Mouse (Mus musculus) midbrain, embryonic 15.5 days (tissue): ENCODE results near the gene Sept1. TPM values are rescaled to one million over a fixed set of nuclear protein-coding genes. Genes with fewer than 3 reads are reported as not detected.

ENCODE experiments used
- ATAC-seq: fragments of 200-750 bp; cut with Nextera tagmentation; replicated peaks from 2 replicates; pipeline ENCODE4 v1.8.0; 2017; ENCODE audit warnings: moderate TSS enrichment
- H3K27ac ChIP-seq: fragments of 300-500 bp; sonication (generic); 2 replicates; pipeline ENCODE4 v1.5.1; 2015; ENCODE audit warnings: mild to moderate bottlenecking, inconsistent platforms
- H3K27me3 ChIP-seq: fragments of 300-500 bp; sonication (generic); replicated peaks from 2 replicates; pipeline ENCODE4 v1.6.1; 2015; ENCODE audit warnings: inconsistent platforms
- H3K36me3 ChIP-seq: fragments of 300-500 bp; sonication (generic); replicated peaks from 2 replicates; pipeline ENCODE4 v1.6.1; 2015; ENCODE audit warnings: inconsistent platforms
- H3K4me1 ChIP-seq: fragments of 300-500 bp; sonication (generic); 2 replicates; pipeline ENCODE4 v1.6.1; 2015; ENCODE audit warnings: inconsistent platforms
- H3K4me2 ChIP-seq: fragments of 300-500 bp; sonication (generic); 2 replicates; pipeline ENCODE4 v1.6.1; 2015; ENCODE audit warnings: inconsistent platforms, mild to moderate bottlenecking, moderate library complexity
- H3K4me3 ChIP-seq: fragments of 300-500 bp; sonication (generic); 2 replicates; pipeline ENCODE4 v1.5.1; 2015; ENCODE audit warnings: mild to moderate bottlenecking, inconsistent platforms
- H3K9ac ChIP-seq: fragments of 300-500 bp; sonication (generic); 2 replicates; pipeline ENCODE4 v1.6.1; 2015; ENCODE audit warnings: mild to moderate bottlenecking, inconsistent platforms
- H3K9me3 ChIP-seq: fragments of 300-500 bp; sonication (generic); 2 replicates; pipeline ENCODE4 v1.6.1; 2016; ENCODE audit warnings: inconsistent platforms
- WGBS: fragments of 180-500 bp; shearing (Covaris S2); methylation state at CpG from one replicate; pipeline ENCODE4 v1.1.7; 2015; ENCODE audit warnings: mixed read lengths; 5-methylcytosine and 5-hydroxymethylcytosine counted together
- polyA plus RNA-seq: library from polyadenylated mRNA; unstranded; fragments of >200 nt; fragmentation: Nextera tagmentation; extraction: Ambion mirVana; gene quantifications from 2 replicates; pipeline ENCODE4 v1.2.1, GENCODE M21; 2015

Gene Sept1
- 17.0 and 18.2 TPM in 2 replicates for polyA plus RNA-seq

DNA sequence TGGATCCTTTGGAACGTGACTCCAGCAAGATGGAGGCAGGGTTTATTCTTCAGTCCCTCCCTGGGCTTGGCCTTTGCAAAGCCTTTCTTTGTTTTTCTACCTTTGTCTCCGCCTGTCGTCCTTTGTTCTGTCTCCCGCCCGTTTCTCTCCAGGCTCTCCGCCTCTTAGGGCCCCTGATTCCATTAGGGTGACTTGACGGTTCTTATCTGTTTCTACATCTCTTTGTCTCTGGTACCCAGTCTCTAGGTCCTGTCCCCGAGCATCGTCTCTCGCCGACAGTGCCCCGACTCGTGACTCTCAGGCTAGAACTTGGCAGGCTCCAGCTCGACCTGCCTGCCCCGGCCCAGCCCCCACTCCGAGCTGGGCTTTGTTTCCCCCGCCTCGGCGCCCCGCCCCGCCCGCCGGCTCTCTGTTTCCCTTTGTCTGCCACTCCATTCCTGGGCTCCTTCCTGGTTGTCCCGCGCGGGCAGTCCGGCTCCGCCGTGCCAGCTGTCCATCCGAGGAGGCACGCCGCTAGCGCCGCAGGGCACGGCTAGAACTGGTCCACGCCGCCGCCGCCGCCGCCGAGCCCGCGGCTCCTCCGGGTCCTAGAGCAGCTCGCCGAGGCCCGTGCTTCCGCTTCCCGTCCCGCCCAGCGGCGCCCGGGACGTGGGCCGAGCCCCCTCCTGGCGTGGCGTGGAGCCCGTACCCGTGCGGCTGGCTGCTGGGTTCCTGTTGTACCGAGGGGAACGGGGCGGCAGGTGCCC lies at the start of gene Sept1, which contains the start of gene Zfp553:
TSS of gene Sept1 (minus strand) at position 509 of the 746 bp plus-strand sequence.
TSS of gene Zfp553 (plus strand) at position 440 of the 746 bp plus-strand sequence.
- Histone ChIP-seq H3K9ac (peak within 1 kb of the TSS; percentile 99), H3K9me3 (no peaks in the 10 kb centered on the region), H3K27ac (peak within 1 kb of the TSS; percentile 99), H3K36me3 (peaks cover 26% of the 10 kb centered on the region), H3K4me1 (peaks cover 38% of the 10 kb centered on the region), H3K4me3 (peak within 1 kb of the TSS; percentile 97), H3K4me2 (peak within 1 kb of the TSS; percentile 62), H3K27me3 (no peaks in the 10 kb centered on the region)
- under 1% methylated on average over 63 of the region's 64 CpGs for WGBS
- peak; percentile 91 for ATAC-seq

DNA sequence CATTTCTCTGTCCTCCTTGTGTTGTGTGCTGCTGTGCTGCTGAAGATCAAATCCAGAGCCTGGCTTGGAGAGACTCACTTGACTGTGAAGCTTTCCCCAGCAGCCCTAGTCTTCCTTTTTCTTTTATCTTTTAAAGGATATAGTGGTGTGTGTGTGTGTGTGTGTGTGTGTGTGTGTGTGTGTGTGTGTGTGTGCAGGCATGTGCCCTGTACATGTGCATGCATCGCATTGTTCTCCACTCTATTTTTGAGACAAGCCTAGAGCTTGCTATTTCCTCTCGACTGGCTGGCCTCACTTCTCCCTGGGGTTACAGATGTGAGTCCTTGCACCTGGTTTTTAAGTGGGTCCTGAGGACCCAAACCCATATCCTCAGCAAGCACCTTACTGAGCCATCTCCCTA lies 49.3 kb upstream of the Sept1 start:
- no peaks in the 10 kb centered on the region for H3K36me3 ChIP-seq
- H3K9me3 ChIP-seq, result no peaks in the 10 kb centered on the region
- no peaks in the 10 kb centered on the region for H3K27me3 ChIP-seq
- no peak overlapping the region for H3K4me3 ChIP-seq
- no peak overlapping the region for H3K4me2 ChIP-seq
- 80% methylated on average over 2 of the region's 2 CpGs for WGBS
- no peak for ATAC-seq
- H3K9ac ChIP-seq, result no peak overlapping the region
- H3K27ac ChIP-seq, result no peak overlapping the region
- no peaks in the 10 kb centered on the region for H3K4me1 ChIP-seq

DNA sequence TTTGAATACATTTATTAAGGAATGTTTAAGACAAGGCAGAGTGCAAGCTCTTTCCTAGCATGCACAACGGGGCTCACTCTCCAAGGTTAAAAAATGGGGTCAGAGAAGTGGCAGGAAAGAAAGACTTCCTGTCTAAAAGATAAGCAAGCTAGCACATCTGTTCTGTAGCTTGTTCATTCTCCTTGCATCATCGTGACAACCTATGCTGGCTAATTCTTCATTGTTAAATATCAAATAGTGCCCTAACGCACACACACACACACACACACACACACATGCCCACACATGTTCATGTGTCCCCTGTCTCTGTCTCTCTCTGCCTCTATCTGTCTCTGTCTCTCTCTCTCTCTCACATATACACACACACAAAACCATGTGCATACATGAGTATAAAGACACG lies 48.2 kb upstream of the Sept1 start:
- Histone ChIP-seq H3K4me1 (no peaks in the 10 kb centered on the region), H3K9ac (no peak overlapping the region), H3K4me3 (no peak overlapping the region), H3K27me3 (no peaks in the 10 kb centered on the region), H3K27ac (no peak overlapping the region), H3K9me3 (no peaks in the 10 kb centered on the region), H3K4me2 (no peak overlapping the region), H3K36me3 (no peaks in the 10 kb centered on the region)
- no peak for ATAC-seq
- WGBS, result 82% methylated on average over 4 of the region's 4 CpGs

DNA sequence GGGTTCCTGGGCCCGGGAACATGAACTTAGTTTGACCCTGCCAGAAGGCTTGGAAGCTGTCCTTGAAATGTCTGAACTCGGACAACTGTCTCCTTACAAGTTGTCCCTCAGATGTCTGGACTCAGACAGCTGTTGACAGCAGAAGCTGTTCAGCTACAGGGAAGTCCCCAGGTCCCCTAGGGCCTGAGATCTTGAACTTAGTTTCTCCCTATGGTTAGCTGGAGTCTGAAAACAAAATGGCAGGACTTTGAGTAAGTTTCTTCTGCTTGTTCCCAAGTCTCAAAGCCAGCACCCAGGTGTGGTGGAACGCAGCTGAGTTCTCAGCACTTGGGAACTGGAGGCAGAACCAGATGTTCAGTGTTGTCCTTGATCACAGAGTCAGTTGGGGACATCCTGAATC lies 47.2 kb upstream of the Sept1 start:
- no peak for ATAC-seq
- 81% methylated on average over 3 of the region's 3 CpGs for WGBS
- Histone ChIP-seq H3K4me2 (no peak overlapping the region), H3K27ac (no peak overlapping the region), H3K9ac (no peak overlapping the region), H3K36me3 (no peaks in the 10 kb centered on the region), H3K27me3 (no peaks in the 10 kb centered on the region), H3K4me1 (no peaks in the 10 kb centered on the region), H3K9me3 (no peaks in the 10 kb centered on the region), H3K4me3 (no peak overlapping the region)

DNA sequence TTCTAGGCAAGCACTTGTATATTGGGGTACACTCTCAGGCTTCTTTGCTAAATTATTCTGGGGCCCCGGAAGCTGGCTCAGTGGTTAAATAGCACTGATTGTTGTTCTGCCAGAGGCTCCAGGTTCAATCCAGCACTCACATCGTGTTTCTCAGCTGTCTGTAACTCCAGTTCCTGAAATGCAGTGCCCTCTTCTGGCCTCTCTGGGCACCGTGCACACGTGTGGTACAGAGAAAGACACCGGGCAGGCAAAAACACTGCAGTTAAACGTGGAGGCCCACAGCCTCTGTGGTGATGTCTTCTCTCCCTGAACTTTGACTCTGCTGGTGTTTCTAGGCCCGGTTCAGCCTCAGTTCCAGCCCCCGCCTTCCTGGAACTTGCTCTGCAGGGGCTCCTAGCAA lies 45.4 kb upstream of the Sept1 start:
- no peaks in the 10 kb centered on the region for H3K36me3 ChIP-seq
- ATAC-seq, result no peak
- 18% methylated on average over 8 of the region's 8 CpGs for WGBS
- H3K4me1 ChIP-seq, result peaks cover 5% of the 10 kb centered on the region
- no peaks in the 10 kb centered on the region for H3K9me3 ChIP-seq
- no peak overlapping the region for H3K27ac ChIP-seq
- H3K9ac ChIP-seq, result no peak overlapping the region
- no peaks in the 10 kb centered on the region for H3K27me3 ChIP-seq
- H3K4me3 ChIP-seq, result no peak overlapping the region
- H3K4me2 ChIP-seq, result no peak overlapping the region

DNA sequence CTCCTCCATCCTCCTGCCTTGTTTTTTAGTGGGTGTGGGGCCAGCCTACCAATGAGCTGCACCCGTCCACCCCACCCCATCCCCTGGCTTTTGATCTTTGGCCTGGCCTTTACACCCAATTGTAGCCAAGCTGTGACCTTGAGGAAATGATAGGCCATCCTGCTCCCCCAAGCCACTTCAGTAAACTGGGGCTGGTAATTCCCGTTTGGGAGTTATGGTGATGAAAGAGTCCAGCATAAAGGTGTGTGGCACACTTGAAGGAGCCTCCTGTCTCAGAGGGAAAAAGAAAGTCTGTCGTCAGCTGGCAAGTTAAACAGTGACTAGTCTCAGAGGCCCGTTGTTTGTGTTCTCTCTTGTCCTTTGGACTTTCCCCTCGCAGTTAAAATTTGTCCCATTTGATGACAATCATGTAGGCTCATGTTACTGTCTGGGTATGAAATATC lies 43.6 kb upstream of the Sept1 start:
- Histone ChIP-seq H3K9me3 (no peaks in the 10 kb centered on the region), H3K4me1 (peaks cover 17% of the 10 kb centered on the region), H3K4me3 (no peak overlapping the region), H3K36me3 (no peaks in the 10 kb centered on the region), H3K27me3 (no peaks in the 10 kb centered on the region), H3K4me2 (no peak overlapping the region), H3K27ac (no peak overlapping the region), H3K9ac (no peak overlapping the region)
- no peak for ATAC-seq
- WGBS, result 75% methylated on average over 5 of the region's 5 CpGs

DNA sequence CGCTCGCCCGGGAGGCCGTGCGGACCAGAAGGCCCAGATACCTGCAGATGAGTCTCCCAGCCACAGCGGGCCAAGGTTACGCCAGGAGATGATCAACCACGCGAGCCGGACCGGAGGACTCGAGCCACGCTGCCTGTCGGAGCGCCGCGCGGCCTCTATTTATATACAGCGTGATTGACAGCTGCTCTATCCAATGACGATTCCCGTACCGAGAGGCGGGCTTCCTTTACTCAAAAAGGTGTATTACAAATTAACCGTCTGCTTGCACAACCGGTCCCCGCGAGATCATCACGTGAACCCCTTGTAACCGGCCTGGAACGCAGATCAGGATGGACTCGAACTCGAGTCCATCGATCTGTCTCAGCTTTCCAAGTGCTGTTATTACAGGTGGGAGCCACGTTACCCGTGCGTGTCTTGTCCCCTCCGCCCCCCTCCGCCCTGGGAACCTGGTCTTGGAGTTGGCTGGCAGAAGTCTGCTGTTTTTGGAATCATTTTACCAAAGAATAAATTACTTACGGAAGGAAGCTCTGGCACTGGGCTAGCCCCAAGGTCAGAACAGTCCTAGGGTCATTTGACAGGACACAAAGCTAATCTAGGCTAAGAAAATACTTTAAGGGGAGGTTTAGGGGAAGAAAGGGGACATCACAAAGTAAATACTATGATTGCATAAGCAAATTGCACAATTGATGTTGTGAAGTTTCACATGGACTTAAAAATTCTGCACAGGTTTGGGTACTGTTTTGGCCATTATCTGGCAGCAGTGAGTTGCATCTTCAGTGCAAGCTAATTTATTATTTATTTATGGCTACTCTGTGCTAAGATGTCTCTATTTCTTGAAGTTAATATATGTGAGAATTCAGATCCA lies 41.2 kb upstream of the Sept1 start, which contains the start of gene Sephs2:
TSS of gene Sephs2 (minus strand) at position 131 of the 865 bp plus-strand sequence.
- H3K4me1 ChIP-seq, result peaks cover 17% of the 10 kb centered on the region
- peak; percentile 96 for ATAC-seq
- H3K4me3 ChIP-seq, result peak within 1 kb of the TSS; percentile 59
- peak within 1 kb of the TSS; percentile 83 for H3K4me2 ChIP-seq
- H3K9me3 ChIP-seq, result no peaks in the 10 kb centered on the region
- no peaks in the 10 kb centered on the region for H3K27me3 ChIP-seq
- H3K9ac ChIP-seq, result peak within 1 kb of the TSS; percentile 68
- peak within 1 kb of the TSS; percentile 80 for H3K27ac ChIP-seq
- 3% methylated on average over 39 of the region's 39 CpGs for WGBS
- H3K36me3 ChIP-seq, result peaks cover 9% of the 10 kb centered on the region

DNA sequence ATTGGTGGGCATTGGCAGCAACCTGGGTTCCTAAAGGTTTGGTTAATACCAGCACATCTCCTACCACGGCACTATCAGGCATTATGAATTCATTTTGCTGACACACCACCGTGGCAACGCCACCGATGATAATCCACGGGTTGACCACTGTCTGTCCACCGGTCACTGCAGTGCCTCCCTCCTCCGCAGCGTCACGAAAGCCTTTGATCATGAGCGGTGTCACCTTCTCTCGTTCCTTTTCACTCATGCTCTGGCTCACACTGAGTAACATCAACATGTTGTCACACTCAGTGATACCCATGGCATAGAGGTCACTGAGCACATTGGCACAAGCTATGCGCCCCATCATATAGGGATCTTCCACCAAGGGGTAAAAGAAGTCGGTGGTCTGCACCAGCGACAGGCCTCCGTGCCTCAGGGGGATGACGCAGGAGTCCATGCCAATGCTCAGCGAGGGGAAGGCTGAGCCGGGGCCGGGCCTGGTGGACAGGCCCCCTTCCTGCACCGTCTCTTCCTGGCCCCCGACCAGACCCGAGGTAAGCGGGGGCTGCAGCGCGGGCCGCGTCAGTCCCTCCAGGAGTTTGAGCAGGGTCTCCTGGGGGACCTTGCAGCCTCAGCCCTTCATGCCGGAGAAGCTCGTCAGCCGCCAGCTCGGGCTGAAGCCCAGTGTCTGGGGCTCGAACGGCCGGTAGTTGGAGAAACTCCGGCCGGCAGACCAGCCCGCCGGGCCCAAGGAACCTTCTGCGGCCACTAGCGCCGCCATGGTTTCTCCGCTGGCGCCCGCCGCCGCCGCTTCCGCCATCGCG lies 40.4 kb upstream of the Sept1 start:
- 14% methylated on average over 50 of the region's 50 CpGs for WGBS
- peak overlapping the region; percentile 80 for H3K27ac ChIP-seq
- H3K4me3 ChIP-seq, result peak overlapping the region; percentile 59

DNA sequence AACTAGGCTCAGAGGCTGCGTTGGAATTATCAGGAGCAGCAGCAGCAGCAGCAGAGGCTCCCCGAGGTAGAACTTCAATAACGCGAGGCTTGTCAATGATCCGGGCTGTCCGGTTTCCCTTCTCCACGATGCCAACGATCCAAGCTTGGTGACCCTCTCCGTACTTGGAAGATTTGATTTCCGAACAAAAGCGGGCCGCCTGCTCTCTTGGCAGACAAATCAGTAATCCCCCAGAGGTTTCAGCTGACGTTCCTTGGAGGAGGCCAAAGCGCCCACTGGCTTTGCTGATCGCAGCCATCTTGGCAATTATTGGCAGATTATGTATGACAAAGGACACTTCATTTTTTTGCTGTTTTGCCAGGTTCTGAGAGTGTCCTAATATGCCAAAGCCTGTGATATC lies 39.6 kb upstream of the Sept1 start:
- Histone ChIP-seq H3K36me3 (peaks cover 17% of the 10 kb centered on the region), H3K9me3 (no peaks in the 10 kb centered on the region), H3K4me2 (peak overlapping the region; percentile 83), H3K4me3 (peak overlapping the region; percentile 59), H3K4me1 (peaks cover 17% of the 10 kb centered on the region), H3K9ac (0 out of 2 replicates have a peak overlapping the region, but pooled peaks have one; percentile 68), H3K27ac (no peak overlapping the region), H3K27me3 (no peaks in the 10 kb centered on the region)
- no peak for ATAC-seq
- WGBS, result 92% methylated on average over 15 of the region's 15 CpGs

More for the DNA sequence above, 40.4 kb upstream of the Sept1 start:
- ATAC-seq, result peak; percentile 80
- H3K36me3 ChIP-seq, result peaks cover 16% of the 10 kb centered on the region
- peak overlapping the region; percentile 83 for H3K4me2 ChIP-seq
- peak overlapping the region; percentile 68 for H3K9ac ChIP-seq
- no peaks in the 10 kb centered on the region for H3K27me3 ChIP-seq
- peaks cover 17% of the 10 kb centered on the region for H3K4me1 ChIP-seq
- H3K9me3 ChIP-seq, result no peaks in the 10 kb centered on the region

DNA sequence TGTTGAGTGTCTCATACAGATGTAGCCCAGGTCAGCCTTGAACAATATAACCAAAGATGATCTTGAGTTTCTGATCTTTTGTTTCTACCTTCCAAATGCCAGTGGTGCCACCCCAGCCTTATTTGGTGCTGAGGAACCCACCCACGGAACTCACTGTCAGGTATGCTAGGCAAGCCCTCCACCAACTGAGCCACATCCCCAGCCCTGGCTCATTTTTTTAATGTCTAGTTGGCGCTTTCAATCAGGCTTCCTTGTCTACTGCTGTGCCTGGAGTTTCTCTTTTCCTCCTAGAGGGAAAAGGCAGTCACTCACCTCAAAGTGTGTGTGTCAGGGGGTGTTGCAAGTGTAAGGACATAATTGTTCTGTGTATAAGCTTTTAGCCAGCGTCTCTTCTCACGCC lies 38.2 kb upstream of the Sept1 start:
- no peaks in the 10 kb centered on the region for H3K9me3 ChIP-seq
- WGBS, result 94% methylated on average over 4 of the region's 4 CpGs
- ATAC-seq, result no peak

DNA sequence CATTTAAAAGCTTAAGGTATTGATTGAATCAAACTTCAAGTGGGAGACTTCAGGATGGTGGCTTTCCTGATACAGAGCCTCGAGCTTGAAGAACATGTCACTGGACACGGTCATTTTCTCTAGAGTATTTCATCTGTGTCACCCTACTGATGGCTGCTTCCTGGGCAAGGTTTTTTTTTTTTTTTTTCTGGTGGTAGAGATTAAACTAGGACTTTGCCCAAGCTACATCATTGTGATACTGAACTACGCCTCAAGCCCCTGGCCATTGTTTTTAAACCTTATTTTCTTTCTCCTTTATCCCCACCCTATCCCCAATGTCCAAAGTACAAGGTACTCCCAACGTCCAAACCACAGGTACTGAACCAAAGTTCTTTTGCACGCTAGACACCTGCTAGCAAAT lies 37.7 kb upstream of the Sept1 start:
- 92% methylated on average over 5 of the region's 5 CpGs for WGBS
- Histone ChIP-seq H3K36me3 (peaks cover 17% of the 10 kb centered on the region), H3K4me1 (peaks cover 17% of the 10 kb centered on the region), H3K27me3 (no peaks in the 10 kb centered on the region), H3K4me3 (no peak overlapping the region), H3K4me2 (no peak overlapping the region), H3K9ac (no peak overlapping the region), H3K27ac (no peak overlapping the region), H3K9me3 (no peaks in the 10 kb centered on the region)
- ATAC-seq, result no peak

More for the DNA sequence above, 38.2 kb upstream of the Sept1 start:
- Histone ChIP-seq H3K27ac (no peak overlapping the region), H3K4me1 (peaks cover 17% of the 10 kb centered on the region), H3K4me2 (no peak overlapping the region), H3K9ac (no peak overlapping the region), H3K27me3 (no peaks in the 10 kb centered on the region), H3K36me3 (peaks cover 17% of the 10 kb centered on the region), H3K4me3 (no peak overlapping the region)
